ENCODE assay signal across 33 mouse cellular contexts in the genomic region with DNA sequence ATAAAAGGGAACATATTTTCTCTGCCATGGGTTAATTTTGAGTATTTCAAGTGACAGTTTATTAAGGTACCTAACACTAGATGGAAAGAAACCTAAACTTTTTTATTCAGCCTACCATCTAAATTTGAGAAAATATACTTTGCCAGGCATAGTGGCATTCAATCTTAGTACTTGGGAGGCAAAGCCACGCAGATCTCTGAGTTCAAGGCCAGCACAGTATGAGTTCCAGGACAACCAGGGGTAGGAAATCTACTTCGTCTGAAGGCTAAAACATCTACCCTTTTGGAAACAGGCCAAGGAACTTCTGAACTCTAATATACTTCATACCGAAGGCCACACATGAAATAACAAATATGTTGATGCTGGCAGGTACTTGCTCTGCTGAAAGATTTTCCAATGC.
"Had no signal": no experiment of that assay in that cellular context is flagged by ENCODE, and none has a peak within 500 bp of the region (broad histone marks: within the 10 kb centered on the region; RNA-seq: fewer than 3 reads in every experiment).

No protein-coding gene starts in this region.

- DNase-seq: left cerebral cortex, postnatal 4 days; liver; liver, embryonic 13.5 days; liver, postnatal 0 days; lung, adult 18-20 months; lung, adult 2 months; lung, embryonic 14.5 days; lung, postnatal 10 days; lung, postnatal 14 days; lung, postnatal 36 days; lung, postnatal 4 days; midbrain, embryonic 14.5 days had no signal

- H3K27me3 ChIP-seq: limb, embryonic 12.5 days; limb, embryonic 13.5 days; limb, embryonic 15.5 days; liver, embryonic 12.5 days; liver, embryonic 13.5 days; liver, embryonic 15.5 days; lung, embryonic 15.5 days; megakaryocyte, embryonic 14.5 days; midbrain, embryonic 12.5 days; midbrain, embryonic 13.5 days; midbrain, embryonic 15.5 days; neural tube, embryonic 12.5 days; neural tube, embryonic 13.5 days had no signal

- H3K9me3 ChIP-seq: limb, embryonic 10.5 days; limb, embryonic 12.5 days; limb, embryonic 13.5 days; limb, embryonic 15.5 days; liver, embryonic 12.5 days; liver, embryonic 13.5 days; liver, embryonic 15.5 days; lung, embryonic 15.5 days; megakaryocyte, embryonic 14.5 days; midbrain, embryonic 10.5 days; midbrain, embryonic 12.5 days; midbrain, embryonic 13.5 days; midbrain, embryonic 15.5 days; neural tube, embryonic 12.5 days; neural tube, embryonic 13.5 days had no signal

- ATAC-seq: liver, embryonic 12.5 days; liver, postnatal 0 days; lung, postnatal 0 days; midbrain, embryonic 13.5 days; midbrain, embryonic 15.5 days; midbrain, embryonic 16.5 days had no signal

- H3K4me1 ChIP-seq: limb, embryonic 10.5 days; limb, embryonic 15.5 days; liver, embryonic 12.5 days; liver, embryonic 13.5 days; lung, embryonic 15.5 days; midbrain, embryonic 12.5 days; neural tube, embryonic 12.5 days had no signal

- H3K4me3 ChIP-seq: limb, embryonic 10.5 days; limb, embryonic 12.5 days; limb, embryonic 13.5 days; limb, embryonic 15.5 days; liver, embryonic 12.5 days; liver, embryonic 13.5 days; liver, embryonic 15.5 days; lung, embryonic 15.5 days; megakaryocyte, embryonic 14.5 days; midbrain, embryonic 10.5 days; midbrain, embryonic 12.5 days; midbrain, embryonic 13.5 days; midbrain, embryonic 15.5 days; myocyte; neural tube, embryonic 12.5 days; neural tube, embryonic 13.5 days had no signal

- H3K9ac ChIP-seq: limb, embryonic 12.5 days; limb, embryonic 13.5 days; limb, embryonic 15.5 days; liver, embryonic 12.5 days; liver, embryonic 13.5 days; liver, embryonic 14.5 days; liver, embryonic 15.5 days; liver, postnatal 0 days; lung, embryonic 14.5 days; lung, embryonic 15.5 days; midbrain, embryonic 12.5 days; midbrain, embryonic 13.5 days; midbrain, embryonic 15.5 days; neural tube, embryonic 12.5 days; neural tube, embryonic 13.5 days had no signal

- H3K4me2 ChIP-seq: limb, embryonic 12.5 days; limb, embryonic 13.5 days; limb, embryonic 15.5 days; liver, embryonic 11.5 days; liver, embryonic 12.5 days; liver, embryonic 13.5 days; liver, embryonic 15.5 days; lung, embryonic 14.5 days; lung, embryonic 15.5 days; midbrain, embryonic 11.5 days; midbrain, embryonic 12.5 days; midbrain, embryonic 13.5 days; midbrain, embryonic 15.5 days; neural tube, embryonic 12.5 days; neural tube, embryonic 13.5 days had no signal

- H3K27ac ChIP-seq: limb, embryonic 10.5 days; limb, embryonic 12.5 days; limb, embryonic 13.5 days; limb, embryonic 15.5 days; liver, embryonic 12.5 days; liver, embryonic 13.5 days; liver, embryonic 14.5 days; liver, embryonic 15.5 days; lung, embryonic 15.5 days; macrophage; midbrain, embryonic 10.5 days; midbrain, embryonic 12.5 days; midbrain, embryonic 13.5 days; midbrain, embryonic 15.5 days; neural tube, embryonic 12.5 days; neural tube, embryonic 13.5 days had no signal
